Mouse (Mus musculus) c-Kit-positive CD71-positive TER-119-negative erythroid progenitor cells, embryonic 14.5 days (primary cell): ENCODE measurements around the gene Cdh5.

ENCODE experiments used
- DNase-seq: peaks from one replicate; pipeline ENCODE4 v3.0.0-alpha.2; 2013; ENCODE audit warnings: low read depth

Cdh5 gene

GRCm38 (mm10) chr8:104190777-104191468 lies 89.5 kb downstream of the Cdh5 start:
- no peak for DNase-seq

GRCm38 (mm10) chr8:104191496-104191895 lies 90.1 kb downstream of the Cdh5 start:
- no peak for DNase-seq
